In genomic region chr19:23058502-23058900, GRCm38 (mm10) we compare ENCODE assay signal across 10 mouse cellular contexts.
DNase-seq lines count a peak whose midpoint lies in the region; ATAC-seq and TF ChIP-seq lines count a peak whose summit lies in the region.
"Had no signal": no experiment of that assay in that cellular context is flagged by ENCODE, and none has a peak within 500 bp of the region (broad histone marks: within the 10 kb centered on the region; RNA-seq: fewer than 3 reads in every experiment).

No protein-coding gene starts in this region.

- H3K27ac ChIP-seq in heart, embryonic 10.5 days, result peak overlapping the region; percentile 91
- H3K27ac ChIP-seq in stomach, postnatal 0 days (replicated peaks), result peak overlapping the region; percentile 94

- H3K36me3 ChIP-seq in heart, embryonic 10.5 days, result no peaks in the 10 kb centered on the region
- no peaks in the 10 kb centered on the region for H3K36me3 ChIP-seq in stomach, postnatal 0 days (ENCODE audit: control insufficient read depth, insufficient read depth, low read length)
- H3K36me3 ChIP-seq: G1E had no signal

- TF ChIP-seq CTCF in lung, adult 2 months (IDR thresholded peaks at IDR 0.05; ENCODE audit: insufficient read depth, low read length), result no peak
- no peak for TF ChIP-seq CTCF in stomach, postnatal 0 days (IDR thresholded peaks at IDR 0.05; ENCODE audit: low read depth)

- DNase-seq in heart, embryonic 10.5 days (ENCODE audit: low spot score), result no peak
- DNase-seq in heart, adult 9 months (ENCODE audit: low spot score in 2 of 2), result no peak
- DNase-seq in urinary bladder, postnatal 14 days (ENCODE audit: low spot score), result peak; percentile 28
- DNase-seq in urinary bladder, postnatal 36 days (ENCODE audit: low spot score in 2 of 2), result no peak
- DNase-seq in lung, adult 2 months, result peak; percentile 74
- peak; percentile 37 for DNase-seq in stomach, postnatal 0 days (ENCODE audit: low spot score)
- DNase-seq in left cerebral cortex, adult 18-20 months (ENCODE audit: low spot score in 2 of 2), result no peak
- DNase-seq in left cerebral cortex, adult 11 months (ENCODE audit: low spot score), result no peak
- DNase-seq: gastrocnemius, postnatal 10 days had no signal

- H3K9ac ChIP-seq in stomach, postnatal 0 days (ENCODE audit: low read length), result 0 out of 2 replicates have a peak overlapping the region, but pooled peaks have one; percentile 27

- no peak overlapping the region for H3K4me3 ChIP-seq in heart, embryonic 10.5 days
- no peak overlapping the region for H3K4me3 ChIP-seq in lung, adult 2 months (replicated peaks; ENCODE audit: extremely low read depth, low read depth, low read length)
- no peak overlapping the region for H3K4me3 ChIP-seq in stomach, postnatal 0 days (ENCODE audit: low read depth, low read length)

- WGBS in heart, embryonic 10.5 days, result 54% methylated on average over 4 of the region's 4 CpGs
- 24% methylated on average over 4 of the region's 4 CpGs for WGBS in lung, adult 2 months
- WGBS in stomach, postnatal 0 days, result 15% methylated on average over 4 of the region's 4 CpGs

- H3K27me3 ChIP-seq in heart, embryonic 10.5 days (ENCODE audit: insufficient read depth, poor library complexity, severe bottlenecking), result no peaks in the 10 kb centered on the region
- no peaks in the 10 kb centered on the region for H3K27me3 ChIP-seq in stomach, postnatal 0 days (ENCODE audit: control insufficient read depth, insufficient read depth, low read length)

- H3K9me3 ChIP-seq in heart, embryonic 10.5 days, result no peaks in the 10 kb centered on the region
- no peaks in the 10 kb centered on the region for H3K9me3 ChIP-seq in stomach, postnatal 0 days (ENCODE audit: control insufficient read depth, low read length)
- H3K9me3 ChIP-seq: G1E had no signal

- ATAC-seq in stomach, postnatal 0 days (ENCODE audit: low FRiP score, low TSS enrichment), result no peak

- H3K4me2 ChIP-seq in stomach, postnatal 0 days (replicated peaks; ENCODE audit: low read depth), result no peak overlapping the region

- TF ChIP-seq POLR2A in lung, adult 2 months (IDR thresholded peaks at IDR 0.05; ENCODE audit: borderline replicate concordance, extremely low read depth, low read depth, low read length), result 0 out of 2 replicates have a peak, but pooled peaks have one; percentile 26

- H3K4me1 ChIP-seq in heart, embryonic 10.5 days, result peaks cover 20% of the 10 kb centered on the region
- peaks cover 44% of the 10 kb centered on the region for H3K4me1 ChIP-seq in lung, adult 2 months (ENCODE audit: control insufficient read depth, insufficient read depth, low read length)
- peaks cover 12% of the 10 kb centered on the region; the same call in 1 of the 2 replicates for H3K4me1 ChIP-seq in stomach, postnatal 0 days (replicated peaks; ENCODE audit: control insufficient read depth, insufficient read depth)

- no peak for TF ChIP-seq EP300 in stomach, postnatal 0 days (optimal IDR thresholded peaks at IDR 0.05)

Comparison
In these comparisons a context has a peak if more than half of its experiments do, and no peak if none do; other contexts are left out.
1. DNase-seq: peak in urinary bladder, postnatal 14 days (single experiment), lung, adult 2 months (single experiment) and stomach, postnatal 0 days (single experiment); none in heart, embryonic 10.5 days (single experiment), heart, adult 9 months (0 of 2), urinary bladder, postnatal 36 days (0 of 2), left cerebral cortex, adult 18-20 months (0 of 2) and left cerebral cortex, adult 11 months (single experiment).